Mouse (Mus musculus): ENCODE data around the gene Gpat3.

DNA sequence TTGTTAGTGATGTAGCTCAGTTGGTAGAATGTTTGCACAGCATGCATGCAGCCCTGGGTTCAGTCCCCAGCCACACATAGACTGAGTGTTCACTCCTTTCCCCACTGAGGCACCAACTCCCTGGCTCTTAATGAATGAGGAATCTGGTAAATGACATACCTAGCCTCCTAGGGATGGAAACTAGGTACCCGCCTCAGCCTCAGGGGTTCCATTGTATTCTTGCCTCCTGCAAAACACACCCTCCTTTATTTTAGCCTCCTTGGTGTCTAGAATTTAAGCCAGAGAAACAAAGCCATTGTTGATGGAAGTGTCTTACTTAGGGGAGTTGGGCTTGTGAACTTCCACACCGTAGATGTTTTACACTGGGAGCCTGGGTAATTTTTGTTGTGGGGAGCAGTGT lies 17.6 kb downstream of the Gpat3 start:
- no peak for TF ChIP-seq CTCF (IDR thresholded peaks at IDR 0.05; ENCODE audit: borderline replicate concordance, extremely low read depth, insufficient read depth, insufficient read length)
- TF ChIP-seq POLR2A (IDR thresholded peaks at IDR 0.05; ENCODE audit: borderline replicate concordance, extremely low read depth, insufficient read depth, insufficient read length, poor library complexity, severe bottlenecking): no peak

All from brain, embryonic 14.5 days (tissue).